Mouse (Mus musculus) ES-CJ7 (cell line): ENCODE data around the gene Phlda3.

ENCODE experiments used
- DNase-seq: peaks from one replicate; pipeline ENCODE4 v3.0.0; 2011; ENCODE audit warnings: low read depth, low spot score

Gene Phlda3

DNA sequence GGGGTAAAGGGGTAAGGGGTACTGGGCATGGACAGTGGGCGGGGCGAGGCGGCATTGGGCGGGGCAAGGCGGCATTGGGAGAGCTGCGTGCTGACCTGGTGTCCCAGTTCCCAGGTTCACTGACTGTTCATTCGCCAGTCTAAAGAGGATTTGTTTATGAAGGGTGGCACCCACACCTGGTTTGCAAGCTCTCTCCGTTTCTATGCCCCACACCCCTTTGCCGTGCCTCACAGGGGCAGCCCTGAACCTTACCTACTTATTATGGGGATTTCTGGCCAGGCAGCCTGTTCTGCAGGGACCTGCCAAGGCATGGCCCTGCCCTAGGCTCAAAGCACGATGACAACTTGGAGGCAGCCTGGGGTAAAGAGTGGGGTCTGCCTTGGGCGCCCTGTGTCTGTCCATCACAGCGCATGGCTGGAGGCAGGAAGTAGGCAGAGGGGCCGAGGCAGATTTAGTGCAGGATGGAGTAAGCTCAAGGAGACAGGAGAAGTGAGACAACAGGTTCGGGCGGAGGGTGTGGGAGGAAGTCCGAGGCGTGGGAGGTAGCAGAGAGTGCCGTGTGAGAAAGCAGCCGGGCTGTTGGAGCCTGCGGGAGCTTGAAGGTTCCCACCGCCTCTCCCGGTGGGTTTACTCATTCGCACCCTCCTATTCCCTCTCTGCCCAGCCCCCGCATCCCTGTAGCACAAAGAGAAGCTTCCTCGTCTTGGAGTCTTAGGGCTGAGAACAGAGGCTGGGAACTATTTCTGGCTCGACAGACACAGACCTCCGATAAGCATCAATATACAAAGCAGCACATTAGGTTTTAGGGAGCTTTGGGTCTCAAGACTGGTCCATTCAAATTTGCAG, 27.7 kb downstream of the Phlda3 start:
- no peak for DNase-seq

DNA sequence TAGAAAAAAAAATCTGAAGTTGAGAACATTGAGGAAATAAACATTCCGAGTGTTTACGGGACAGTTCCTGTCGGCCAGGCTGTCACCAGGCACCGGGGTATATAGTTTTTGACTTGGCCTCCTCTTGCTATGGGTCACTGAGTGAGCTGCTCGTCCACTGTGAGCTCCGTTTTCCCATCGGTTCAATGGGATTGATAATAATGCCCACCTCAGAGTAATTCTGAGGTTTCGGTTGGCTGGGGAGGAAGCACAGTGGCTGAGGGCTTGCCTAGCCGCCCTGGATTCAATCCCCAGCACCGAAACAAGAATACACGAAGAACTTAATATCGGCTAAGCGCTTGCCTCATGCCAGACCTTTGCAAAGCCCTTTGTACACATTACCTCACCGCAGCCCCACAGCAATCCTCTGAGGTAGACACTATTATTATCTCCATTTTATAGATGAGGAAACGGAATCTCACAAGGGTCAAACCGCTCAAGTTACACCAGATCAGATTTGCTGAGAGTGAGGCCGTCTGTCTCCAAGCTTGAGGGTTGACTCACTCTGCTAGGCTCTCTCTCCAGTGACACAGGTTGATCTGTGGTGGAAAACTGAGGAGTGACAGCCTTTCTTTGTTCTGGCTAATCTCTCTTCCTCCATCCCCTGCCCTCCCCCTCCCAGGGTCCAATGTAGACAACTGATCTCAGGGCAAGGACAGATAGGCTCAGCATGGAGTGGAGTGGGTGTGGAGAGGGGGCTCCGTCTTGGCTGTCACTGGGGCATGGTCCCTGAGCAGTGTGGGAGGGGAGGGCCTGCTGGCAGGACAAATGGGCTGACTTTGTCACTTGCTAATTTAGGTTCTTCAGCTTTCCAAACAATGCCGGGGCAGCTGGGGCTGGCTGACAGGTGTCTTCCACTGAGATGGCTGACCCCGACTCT, 28.6 kb downstream of the Phlda3 start:
- DNase-seq = peak; percentile 38

GRCm38 (mm10) chr1:135798492-135798891, 32.6 kb downstream of the Phlda3 start:
- DNase-seq = no peak

DNA sequence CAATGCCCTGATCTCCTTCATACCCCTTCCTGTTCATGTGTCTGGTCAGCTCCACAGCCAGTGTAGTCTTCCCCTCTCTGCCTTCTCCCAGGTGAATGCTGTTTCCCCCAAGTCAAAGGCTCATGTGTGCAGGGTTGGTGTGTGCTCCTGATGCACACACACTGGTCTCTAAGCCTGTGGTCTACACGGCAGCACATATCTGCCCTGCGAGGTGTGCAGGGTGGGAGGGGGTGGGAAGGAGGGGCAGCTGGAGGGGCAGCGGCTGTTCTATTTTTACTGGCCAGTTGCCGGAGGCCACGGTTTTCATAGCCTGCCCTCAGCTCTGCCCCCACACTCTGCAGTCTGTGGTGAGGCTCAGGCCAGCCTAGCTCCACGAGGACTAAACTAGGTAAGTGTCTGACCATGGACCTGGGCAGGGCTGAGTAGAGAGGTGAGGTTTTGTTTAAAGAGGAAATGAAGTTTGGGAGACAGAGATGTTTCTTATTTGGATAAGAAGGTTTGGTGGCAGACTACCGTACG, 33.2 kb downstream of the Phlda3 start:
- DNase-seq = no peak

- no peak for DNase-seq
Measured at GRCm38 (mm10) chr1:135800192-135800950, 34.5 kb downstream of the Phlda3 start.

DNA sequence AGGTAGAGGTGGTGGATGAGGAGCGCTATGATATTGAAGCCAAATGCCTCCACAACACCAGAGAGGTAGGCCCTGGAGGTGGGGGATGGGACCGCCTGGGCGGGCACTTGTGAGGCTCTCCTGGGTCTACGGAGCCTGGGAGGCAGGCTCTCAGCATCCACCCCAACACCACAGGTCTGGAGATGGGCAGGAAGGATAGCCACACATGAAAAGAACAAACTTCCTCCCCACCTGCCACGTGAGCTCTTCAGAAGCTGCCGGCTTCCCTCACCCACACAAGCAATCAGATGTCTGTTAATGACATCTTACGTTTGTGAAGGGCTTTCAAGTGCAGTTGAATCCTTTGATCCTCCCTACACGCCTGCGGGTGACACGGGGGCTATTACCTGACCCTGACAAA, 41.6 kb downstream of the Phlda3 start:
- DNase-seq = no peak

DNA sequence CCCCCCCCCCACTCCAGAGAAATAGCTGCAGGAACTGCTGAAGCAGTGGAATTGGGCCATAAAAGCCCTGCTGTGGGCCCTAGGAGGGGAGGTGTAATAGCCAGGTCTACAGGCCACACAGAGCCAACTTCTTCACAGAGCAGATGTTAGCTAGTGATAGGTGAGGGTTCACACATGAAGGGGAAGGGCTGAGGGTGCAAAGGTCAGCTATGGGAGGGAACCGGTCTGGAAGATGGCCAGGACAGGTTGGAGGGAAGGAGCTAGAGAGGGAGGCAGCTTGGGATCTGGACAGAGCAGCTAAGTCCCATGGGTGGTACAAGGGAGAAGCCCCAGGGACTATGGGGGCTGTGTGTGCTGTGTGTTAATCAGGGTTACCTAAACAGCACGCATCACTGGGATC, 44.3 kb downstream of the Phlda3 start:
- DNase-seq = no peak

DNA sequence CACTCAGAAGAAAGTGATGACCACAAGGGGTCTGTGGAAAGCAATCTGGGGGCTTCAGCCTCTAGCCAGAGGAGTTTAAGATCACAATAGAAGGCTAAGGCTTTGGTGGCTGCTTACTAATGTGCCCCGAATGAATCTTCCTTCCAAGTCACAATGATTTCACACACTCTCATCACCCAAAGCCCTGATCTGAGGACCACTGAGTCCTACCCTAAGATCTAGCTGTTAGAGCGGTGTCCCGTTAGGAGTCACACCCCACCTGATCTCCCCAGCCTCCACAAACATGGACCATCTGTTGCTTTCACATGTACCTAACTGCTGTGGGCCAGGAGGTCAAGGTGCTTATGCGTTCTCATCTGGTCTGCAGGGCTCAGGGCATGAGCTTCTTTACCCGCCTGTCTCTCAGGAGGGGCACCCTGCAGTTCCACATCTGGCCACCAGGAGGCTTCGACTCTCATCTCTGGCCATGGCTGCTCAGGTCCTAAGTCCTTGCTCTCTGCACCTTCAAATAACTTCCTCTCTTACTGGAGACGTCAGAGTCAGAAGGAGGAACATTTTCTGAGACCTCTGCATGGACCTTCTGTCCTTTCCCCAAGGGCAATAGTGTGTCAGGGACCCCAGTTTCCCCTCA, 45.2 kb downstream of the Phlda3 start:
- peak; percentile 87 for DNase-seq

DNA sequence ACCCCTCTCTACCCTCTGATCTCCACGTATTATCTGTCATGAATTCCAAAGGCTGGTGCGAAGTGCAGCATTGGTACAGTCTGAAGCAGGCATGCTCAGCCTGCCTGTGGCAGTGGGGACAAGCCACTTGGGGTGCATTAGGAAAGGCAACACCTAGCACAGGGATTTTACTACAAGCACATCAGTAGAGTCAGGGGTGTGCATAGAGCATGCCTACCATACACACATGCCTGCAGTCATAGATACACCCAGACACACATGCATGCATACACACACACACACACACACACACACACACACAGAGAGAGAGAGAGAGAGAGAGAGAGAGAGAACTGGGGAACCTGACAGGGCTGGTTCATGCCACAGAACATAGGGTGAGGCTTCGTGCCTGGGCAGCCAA, 46.3 kb downstream of the Phlda3 start:
- no peak for DNase-seq

- DNase-seq = no peak
Measured at GRCm38 (mm10) chr1:135812618-135813017, 46.7 kb downstream of the Phlda3 start.

DNA sequence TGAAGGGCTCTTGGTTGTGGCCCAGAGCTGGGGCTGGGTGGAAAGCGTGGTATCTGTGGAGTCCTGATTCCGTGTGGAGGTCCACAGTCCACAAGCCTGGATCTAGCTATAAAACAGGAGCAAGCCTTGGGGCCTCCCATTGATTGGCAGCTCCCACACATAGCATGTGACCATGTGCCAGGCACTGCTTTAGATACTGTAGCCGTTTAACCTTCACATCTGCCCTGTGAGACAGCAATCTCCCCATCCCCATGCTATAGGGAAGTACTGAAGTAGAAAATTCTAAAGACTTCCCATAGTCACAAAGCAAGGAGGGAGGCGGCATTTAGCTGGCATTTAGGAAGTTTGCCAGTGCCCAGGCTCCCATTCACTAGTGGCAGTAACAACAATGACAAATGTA, 47.2 kb downstream of the Phlda3 start:
- no peak for DNase-seq

GRCm38 (mm10) chr1:135813687-135814395, 47.9 kb downstream of the Phlda3 start:
- DNase-seq = no peak

GRCm38 (mm10) chr1:135814531-135814930, 48.6 kb downstream of the Phlda3 start:
- DNase-seq = no peak

- no peak for DNase-seq
Measured at GRCm38 (mm10) chr1:135817595-135817994, 51.7 kb downstream of the Phlda3 start.

DNA sequence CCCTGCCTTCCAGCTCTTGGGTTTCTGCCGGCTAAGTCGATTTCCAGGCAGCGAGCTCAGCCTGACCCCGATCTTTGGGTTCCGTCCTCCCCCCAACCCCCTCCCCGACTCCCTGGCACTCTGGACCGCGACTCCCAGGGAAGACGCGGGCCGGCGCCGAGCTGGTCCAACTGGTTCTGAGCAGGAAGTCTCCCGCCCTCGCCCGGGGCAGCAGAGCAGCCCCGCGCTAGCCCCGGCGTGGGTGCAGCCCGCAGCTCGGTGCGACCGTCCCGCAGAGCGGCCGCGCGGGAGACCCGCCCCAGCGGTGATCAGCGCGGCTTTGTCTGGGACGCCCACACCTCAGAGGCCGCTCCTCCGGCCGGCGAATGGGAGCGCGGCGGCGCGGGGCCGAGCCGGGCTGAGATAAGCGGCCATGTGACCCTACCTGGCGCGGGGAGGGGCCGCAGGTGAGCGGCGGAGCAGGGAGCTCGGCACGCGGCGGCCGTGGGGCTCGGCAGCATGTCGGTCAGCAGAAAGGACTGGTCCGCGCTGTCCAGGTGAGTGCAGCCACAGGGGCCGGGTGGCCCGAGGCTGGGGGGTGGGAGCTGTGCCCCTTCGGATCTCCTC, 52.7 kb downstream of the Phlda3 start, which contains the start of gene Lad1:
Lad1 (plus strand) TSS at position 118 of the 606 bp plus-strand sequence.
- DNase-seq = no peak
